Mouse (Mus musculus) fibroblast of lung, adult 2 months (primary cell): Measurements from ENCODE around the gene Gm20388.

Experiments used
- DNase-seq: peaks from one replicate; pipeline ENCODE4 v3.0.0-alpha.2; 2011; ENCODE audit warnings: low read depth

Gm20388 gene

DNA sequence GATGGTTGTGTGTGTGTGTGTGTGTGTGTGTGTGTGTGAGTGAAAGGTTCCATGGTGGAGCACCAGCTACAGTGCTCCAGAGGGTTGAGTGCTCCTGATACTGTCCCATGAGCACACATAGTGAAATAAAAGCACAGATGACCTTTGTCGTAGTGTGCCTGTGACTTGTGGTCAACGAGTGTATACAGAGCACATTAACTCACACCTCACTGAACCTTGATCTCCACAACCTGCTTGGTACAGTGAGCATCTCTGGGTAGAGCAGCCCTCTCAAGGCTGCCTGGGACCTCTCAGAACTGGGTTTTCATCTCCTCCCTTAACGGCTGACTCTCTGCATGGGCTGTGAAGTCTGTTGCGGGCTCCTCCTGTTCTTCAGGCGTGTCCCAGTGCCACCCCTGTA is 4381.1 kb downstream of the Gm20388 start:
- DNase-seq, result no peak

DNA sequence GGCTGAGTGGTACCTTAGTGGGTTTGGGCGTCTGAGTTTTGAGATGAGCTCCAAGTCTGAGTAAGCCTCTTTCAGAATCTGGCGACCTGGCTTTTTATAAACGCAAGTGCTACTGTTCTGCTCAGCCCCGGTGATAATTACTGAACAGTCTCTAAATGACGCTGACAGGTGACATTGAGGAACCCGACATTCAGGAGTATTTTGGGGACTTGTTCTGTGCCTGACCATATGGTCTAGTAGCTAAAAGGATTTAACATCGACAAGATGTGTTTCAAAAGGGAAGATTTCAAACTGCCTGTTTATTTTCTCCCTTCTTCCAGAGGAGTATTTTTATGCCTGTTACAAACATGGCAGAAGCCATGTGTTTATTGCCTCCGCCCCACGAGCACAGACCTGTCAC is 4382.3 kb downstream of the Gm20388 start:
- DNase-seq, result no peak

DNA sequence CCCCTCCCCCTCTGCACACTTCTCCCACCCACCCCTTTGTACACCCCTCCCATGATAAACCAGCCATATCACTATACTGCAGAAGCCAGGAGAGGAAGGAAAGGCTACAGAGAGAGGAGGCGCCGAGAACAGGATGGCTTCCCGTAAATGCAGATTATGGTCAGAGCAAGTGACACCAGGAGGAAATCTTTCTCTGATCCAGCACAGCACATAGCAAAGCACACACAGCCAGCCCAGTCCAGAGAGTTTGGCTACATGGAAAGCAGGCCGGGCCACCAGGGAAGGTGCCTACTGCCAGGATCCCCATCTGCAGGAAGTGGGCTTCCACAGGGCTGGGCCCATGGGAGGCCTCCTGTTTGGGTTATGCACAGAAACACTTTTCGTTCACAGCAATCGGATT is 4383.8 kb downstream of the Gm20388 start:
- DNase-seq, result no peak

DNA sequence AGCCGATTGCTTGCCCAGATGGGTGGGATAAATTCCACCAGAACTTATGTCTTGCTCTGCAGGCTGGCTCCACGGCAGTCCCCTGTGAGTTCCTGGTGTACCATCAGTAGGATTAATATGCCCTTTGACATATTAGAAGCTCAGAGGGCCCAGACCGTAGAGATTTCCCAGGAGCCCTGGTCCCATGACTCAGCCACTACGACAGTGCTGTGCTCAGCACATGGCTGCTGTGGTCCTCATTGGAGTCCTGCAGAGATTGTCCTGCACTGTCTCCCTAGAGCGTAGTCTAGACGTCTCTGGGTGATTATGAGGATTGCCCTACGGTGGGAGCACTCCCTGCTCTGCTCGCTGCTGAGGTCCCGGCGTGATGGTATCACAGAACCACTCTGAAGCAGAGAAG is 4384.3 kb downstream of the Gm20388 start:
- DNase-seq, result no peak

DNA sequence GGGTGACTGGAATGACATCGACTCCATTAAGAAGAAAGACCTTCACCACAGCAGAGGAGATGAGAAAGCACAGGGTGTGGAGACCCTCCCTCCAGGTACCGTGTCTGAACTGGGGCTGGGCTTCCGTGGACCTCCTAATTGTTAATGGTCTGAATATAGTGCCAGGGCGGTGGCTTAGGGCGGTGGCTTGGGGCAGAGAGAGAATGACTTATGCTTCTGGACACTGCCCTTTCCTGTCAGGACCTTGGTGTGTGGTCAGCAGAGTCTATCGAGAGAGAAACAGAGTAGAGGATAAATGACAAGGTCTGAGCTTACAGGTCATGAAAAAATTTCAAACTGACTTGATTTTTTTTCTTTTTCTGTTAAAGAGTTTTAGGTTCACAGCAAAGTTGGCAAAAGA is 4384.7 kb downstream of the Gm20388 start:
- DNase-seq, result no peak

DNA sequence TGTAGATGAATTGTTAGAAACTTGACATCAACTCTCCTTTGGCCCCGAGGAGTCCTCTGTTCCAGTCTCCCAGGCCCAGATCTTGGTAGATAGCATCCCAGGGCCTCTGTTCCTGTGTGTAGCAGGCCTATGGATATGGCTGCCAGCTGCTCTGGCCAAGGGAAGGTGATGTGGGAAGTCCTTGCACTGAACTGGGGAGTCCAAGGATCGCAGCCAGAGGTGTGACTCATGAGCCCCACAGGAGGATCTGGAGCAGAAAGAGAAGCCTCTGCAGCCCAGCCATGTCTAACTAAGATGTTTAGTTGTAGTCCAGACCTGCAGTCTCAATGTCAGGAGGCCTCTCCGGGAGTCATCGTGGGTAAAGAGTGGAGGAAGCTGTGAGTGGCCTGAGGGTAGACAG is 4390.9 kb downstream of the Gm20388 start:
- no peak for DNase-seq

DNA sequence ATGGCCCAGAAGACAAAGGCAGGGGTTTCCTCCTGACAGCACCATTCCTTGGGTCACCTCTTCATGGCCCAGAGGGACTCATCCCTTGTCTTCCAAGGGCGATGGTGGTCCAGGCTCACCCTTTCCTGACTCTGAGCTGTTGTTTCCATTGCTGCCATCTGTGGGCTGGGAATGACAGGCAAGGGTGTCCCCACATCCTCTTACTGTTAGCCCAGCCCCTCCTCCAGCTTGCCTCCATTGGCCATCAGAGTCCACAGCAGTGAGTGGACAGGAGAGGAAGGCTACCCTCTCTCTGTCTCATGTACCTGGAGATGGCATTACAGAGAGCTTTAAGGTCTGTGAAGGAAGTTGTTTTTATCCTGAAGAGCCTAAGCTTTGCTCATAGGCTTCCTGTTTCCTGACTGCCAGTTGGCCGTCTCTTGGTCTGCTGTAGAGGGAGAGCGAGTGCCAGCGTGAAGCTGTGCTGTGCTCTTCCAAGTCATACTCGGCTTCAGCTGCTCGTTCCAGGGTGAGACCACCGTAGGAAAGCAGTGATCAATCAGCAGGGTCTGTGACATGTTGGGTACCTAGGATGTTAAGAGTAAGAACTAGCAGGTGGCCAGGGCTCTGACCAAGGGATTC is 4391.4 kb downstream of the Gm20388 start:
- DNase-seq, result no peak

DNA sequence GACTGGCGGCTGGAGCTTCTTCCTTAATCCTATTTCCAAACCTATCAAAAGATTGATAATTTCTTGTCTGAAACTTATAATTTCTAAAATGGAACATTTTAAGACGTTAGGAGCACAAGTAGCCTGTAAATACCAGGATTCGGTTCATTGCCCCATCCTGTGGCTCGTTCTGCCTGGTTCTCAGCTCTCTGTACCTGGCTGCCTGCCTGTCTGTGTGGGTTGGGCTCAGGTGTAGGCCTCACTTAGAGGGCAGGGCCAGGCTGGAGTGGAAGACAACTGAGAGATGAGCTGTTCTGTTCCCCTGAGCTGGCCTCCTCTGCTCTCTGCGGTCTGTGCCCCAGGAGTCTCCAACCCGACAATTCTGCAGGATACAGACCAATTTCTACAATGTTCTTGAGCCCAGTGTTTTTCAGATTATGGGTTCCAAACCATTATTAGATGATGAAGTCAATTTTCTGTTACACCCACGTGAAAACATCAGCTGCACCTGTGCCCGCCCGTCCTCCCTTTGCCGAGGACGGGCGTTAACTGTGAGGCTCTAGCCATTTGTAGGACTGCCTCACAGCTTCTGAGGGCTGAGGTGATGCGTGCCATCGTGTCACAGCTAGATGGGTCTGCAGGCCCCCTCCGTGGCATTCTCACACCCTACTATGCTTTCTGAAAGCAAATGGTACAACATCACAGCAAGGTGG is 4392.7 kb downstream of the Gm20388 start:
- DNase-seq, result no peak

DNA sequence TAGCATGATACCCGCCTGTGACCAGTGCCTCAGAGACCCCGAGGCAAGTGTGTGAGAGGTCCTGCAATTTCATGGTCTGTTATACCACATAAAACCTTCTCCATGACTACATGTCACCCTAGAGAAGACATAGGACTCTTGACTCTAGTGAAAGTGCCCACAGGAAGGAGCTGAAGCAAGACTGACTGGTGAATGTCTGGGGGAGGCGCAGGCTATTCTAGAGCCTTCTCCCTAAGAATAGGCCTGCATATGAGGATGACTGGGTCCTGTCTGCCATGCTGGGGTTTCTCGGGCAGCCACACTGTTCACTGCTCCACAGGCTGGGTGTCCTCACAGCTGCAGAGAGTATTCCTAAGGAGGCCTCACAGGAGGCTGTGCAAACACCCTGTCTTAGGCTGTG is 4393.5 kb downstream of the Gm20388 start:
- DNase-seq, result no peak

DNA sequence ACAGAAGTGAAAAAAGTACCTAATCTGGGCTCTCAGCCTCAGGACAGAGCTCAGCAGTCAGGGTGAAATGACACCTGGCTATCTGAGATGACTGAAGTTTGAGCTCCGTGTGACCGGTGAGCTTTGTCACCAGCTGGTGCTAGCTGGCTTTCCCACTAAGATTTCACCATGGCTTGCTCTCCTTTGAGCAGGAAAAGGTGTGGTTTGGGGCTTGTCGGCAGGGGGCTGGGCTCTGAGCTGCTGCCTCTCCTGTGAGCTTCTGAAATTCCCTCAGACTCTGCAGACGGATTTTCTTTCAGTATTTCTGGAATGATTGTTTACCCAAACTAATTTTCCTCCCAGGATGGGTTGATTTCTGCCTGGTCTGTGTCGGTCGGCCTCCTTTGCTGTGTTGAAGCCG is 4395.9 kb downstream of the Gm20388 start:
- DNase-seq, result no peak

DNA sequence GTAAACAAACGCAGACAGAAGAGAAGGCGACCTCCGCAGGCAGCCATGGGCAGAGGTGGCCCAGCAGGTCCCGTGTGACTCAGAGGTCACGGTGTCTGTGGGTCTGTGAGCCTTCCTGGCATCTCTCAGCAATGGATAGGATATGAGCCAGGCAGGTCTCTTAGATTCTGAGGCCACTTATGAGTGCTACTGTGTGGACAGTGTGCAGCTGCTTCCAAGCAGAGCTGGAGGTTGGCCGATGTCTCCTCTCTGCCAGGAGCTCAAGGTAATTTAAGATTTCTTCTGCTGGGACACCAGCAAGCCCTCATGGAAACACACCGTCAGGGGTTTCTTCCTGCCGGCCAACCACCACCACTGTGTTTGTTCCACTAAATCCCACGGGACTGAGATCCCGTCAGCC is 4397.1 kb downstream of the Gm20388 start:
- no peak for DNase-seq

DNA sequence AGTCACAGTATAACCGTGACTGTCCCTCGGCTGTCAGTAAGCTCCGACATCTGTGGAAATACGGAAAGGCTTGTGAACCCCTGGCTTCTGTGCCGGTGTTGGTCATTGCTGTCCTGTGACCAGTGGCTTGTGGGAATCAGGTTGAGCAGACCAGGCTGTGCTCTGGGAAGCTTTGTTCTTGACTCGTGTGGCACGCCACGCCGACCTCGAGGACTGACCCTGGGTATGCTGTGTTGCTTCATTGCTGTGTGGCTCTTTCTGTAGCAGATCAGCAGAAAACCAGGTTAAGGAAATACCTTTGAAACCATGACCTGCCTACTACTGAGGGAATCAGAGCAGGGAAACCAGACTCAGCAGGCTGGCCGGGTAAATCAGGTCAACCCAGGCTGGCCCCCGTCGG is 4399.9 kb downstream of the Gm20388 start:
- DNase-seq, result no peak

DNA sequence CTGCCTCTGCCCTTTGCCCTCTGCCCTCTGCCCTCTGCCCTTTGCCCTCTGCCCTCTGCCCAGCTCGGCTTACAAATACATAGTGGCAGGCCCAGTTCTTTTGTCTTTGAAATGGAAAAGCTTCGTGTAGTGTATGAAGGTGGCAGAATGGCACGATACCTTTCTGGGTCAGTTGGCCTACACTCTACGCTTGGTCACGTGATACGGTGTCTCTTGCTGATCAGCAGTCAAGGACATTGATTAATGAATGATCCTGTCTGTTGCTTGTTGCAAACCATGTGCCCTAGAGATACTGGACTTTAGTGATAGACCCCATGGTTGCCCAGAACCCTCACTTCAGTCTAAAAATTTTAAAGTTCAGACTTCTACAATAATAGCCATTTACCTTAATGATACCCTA is 4400.5 kb downstream of the Gm20388 start:
- DNase-seq, result no peak

DNA sequence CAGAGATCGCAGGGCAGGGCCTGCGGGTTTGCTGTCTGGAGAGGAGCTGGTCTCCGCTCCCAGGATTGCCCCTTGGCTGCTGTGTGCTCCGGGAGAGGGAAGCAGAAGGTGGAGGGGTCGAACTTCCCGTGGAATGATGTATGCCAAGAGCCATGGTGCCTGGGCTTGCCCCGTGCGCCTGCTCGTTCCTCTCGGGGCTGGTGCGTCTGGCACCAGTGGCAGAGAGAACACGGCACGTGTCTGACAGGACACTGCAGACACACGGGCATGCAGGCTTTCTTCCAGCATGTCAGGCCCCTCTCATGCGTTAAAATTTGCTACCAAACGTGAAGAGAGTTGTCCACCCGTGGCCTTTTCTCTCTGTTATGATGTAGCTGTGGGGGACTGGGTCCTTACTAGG is 4401.1 kb downstream of the Gm20388 start:
- DNase-seq, result no peak

DNA sequence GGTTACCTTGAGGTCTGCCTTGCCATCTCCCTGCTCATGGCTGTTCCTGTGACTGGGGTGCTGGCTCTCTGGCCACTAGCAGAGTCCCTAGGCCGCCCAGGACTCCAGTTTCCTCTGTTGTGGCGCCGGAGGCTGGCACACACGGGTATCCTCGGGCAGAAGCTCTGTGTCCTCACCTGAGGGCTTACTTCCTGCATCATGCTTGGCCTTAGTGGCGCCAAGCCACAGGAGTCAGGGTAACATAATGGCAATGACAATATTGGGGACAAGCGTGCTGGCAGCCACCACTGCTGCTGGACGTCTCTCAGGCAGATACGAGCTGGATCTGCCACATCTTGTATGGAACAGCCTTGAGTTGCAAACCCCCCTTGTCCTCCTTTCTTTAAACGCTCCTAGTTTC is 4401.6 kb downstream of the Gm20388 start:
- no peak for DNase-seq

DNA sequence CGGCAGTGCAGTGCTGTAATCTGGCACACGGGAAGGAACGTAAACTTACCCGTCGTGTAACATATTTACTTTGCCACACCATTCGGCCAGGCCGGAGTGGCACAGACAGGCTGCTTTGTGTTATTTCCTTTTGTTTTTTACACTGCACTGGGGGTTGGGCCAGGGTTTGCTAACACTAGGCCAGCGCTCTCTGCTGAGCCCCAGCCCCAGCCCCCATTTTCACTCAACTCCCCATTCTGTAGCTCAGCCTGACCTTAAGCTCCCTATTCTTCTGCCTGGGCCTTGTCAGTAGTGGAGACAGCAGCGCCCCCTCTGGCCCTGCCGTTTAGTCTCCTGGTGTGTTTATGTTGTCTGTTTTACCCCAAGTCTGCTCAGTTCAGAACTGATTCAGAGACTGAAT is 4404.2 kb downstream of the Gm20388 start:
- no peak for DNase-seq

DNA sequence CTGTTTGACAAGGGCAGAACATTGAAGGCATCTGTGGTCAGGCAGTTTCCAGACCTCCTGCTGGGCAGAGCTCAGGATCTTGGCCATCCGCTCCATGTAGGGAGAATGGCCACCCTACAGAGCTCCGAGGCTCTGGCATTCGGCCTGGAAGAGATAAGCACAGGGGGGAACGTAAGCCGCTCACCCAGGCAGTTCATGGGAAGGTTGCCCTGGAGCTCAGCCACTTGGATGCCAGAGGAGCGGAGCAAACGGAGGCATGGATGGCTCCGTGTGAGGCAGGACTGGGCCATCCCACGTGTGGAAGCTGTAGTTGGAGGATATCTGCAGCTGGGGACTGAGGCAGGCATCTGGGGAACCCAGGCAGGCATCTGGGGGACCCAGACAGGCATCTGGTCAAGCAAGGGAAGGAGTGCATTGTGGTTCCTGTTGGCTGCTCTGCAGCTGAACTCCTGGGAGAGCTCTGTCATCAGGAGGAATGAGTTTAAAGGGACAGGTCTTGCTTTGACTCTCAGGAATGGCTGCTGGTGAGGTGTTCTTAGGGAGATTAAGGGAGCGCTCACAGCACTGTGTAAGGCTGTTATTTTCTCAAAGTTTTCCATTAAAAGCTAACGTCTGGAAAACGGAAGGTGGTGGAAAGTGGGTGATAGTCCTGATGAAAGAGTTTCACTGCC is 4406.0 kb downstream of the Gm20388 start:
- peak; percentile 58 for DNase-seq

DNA sequence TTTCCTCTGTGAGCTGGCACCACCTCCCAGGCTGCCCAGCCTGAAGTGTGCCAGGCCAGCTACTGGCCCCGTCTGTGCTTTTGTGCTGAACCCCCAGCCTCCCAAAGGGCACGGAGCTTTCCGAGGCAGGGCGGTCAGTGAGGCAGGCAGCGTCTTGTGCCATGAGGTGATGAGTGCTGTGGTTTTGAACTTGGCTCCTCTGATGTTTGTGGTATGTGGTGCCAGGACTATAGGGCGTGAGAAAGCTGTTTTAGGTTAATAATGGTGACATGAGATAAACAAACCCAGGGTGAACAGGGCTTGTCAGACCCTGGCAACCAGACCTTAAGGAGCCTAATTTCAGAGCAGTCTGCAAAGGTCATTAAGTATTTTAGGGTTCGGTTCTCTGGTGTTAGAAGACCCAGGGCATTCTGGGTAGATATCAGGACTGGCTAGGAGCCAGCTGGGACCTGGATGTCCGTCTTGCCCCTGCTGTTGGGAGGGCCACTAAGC is 4406.6 kb downstream of the Gm20388 start:
- peak; percentile 98 for DNase-seq

DNA sequence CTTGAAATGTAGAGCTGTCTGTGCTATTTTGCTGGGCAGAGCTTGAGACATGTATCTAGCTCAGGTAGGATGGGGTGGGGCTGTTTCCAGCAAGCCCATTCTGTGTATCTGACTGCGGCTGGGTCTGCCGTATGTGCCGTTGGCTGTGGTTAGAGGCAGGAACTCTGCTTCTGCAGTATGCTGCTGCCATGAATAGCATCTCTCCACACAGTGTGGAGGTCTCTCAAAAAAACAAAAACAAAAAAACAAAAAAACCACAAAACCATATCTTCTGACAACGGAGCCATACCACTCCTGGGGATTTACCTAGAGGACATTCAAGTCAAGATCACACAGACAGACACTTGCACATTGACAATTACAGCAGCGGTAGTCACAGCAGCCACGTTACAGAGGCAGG is 4407.2 kb downstream of the Gm20388 start:
- DNase-seq, result no peak

DNA sequence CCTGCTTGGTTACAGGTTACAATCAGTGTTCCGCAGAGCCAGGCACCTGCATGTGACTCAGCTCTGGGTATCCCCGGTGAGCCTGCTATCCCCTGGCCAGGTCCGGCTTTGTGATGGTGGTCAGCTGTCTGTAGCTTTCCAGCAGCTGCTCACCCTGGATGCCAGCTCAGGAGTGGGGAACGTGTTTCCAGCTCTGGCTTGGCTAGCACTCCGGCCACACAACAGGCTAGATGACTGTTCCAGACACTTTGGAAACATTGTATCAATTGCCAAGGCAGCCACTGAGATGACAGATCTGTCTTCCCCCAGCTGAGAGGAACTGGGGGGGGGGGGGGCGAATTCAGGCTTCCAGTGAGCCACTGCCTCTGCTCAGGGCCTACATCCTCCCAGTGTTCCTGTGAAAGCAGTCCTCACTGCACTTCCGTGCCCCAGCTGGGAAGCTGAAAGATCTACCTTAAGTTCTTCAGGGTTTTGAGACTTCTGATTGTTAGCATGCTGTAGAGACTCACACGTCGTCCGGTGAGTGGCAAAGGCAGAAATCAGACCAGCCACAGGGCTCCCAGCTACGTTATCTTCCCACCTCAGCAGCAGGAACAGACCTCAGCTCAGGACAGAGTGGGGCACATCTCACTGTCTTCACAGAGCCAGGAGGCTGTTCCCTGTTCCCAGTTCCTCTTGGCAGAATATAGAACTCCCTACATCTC is 4408.1 kb downstream of the Gm20388 start:
- DNase-seq, result peak; percentile 95

DNA sequence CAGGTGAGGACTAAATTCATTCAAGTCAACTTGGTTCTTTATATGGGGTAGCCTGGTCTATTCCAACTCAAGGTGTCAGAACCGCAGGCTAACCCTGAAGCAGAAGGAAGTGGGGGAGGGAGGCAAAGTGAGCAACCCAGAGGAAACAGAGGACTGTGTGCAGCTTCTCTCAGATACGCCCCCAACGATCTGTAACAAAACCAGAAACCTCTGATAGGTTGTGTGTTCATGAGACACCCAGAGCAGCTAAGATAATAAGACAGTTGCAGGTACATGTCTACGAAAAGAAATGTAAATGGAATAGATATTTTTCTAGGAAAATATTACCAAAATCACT is 4408.6 kb downstream of the Gm20388 start:
- DNase-seq, result no peak

DNA sequence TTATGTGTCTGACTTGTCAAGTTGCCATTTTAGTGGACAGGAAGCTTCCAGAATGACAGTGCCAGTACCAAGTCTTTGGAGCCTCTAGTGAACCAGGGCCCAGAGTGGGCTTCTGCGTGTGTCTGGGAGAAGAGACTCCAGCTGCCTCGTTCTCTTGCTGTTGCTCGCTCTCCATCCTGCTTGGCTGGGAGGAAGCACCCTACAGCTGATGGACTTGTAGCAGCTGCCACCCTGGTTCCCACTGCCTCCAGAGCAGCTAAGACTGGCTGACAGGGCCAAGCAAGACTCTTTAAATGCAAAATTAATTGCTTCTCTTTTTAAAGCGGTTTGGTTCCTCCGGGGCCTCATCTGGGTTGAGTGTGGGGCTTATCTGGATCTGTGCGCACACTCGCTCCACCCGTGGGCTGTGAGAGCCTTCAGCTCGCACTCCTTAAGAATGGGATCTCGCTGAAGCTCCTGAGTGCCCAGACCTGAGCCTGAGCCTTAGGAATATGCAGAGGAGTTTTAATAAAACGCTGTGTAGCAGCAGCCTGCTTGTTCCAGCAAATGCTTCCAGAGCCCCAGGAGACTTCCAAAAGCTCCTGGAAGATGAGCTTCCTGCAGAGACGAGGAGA is 4410.7 kb downstream of the Gm20388 start:
- no peak for DNase-seq

DNA sequence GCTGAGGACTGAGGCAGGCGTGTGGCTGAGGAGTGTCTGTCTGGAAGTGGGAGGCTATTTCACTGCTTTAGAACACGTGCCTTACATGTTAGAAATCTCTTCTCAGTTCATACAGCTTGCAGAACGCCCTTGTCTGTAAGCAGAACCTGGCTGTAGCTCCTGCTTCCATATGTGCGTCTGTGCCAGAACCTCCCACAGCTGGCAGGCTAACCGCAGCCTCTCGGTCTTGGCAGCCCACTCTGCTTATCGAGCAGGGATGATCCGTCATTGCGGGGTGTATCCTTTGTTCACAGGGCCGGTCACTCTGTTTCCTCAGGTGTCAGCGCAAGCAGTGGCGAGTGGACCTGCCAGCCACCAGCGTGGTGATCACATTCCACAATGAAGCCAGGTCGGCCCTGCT is 4412.7 kb downstream of the Gm20388 start:
- DNase-seq, result no peak
